Mouse (Mus musculus) hematopoietic stem cell, adult 5-6 weeks (primary cell): ENCODE results near the gene Poc1b. TPM values are rescaled to one million over a fixed set of nuclear protein-coding genes. Genes with fewer than 3 reads are reported as not detected.

Experiments
- ATAC-seq, 2 experiments: fragments of 125-278 bp in 1 of 2; replicated peaks in 1 of 2; 2 replicates each; pipeline ENCODE4 v1.8.0; 2016 to 2017; ENCODE audit warnings: inconsistent platforms in 2 of 2, mild to moderate bottlenecking in 2 of 2, moderate number of reproducible peaks in 2 of 2, low read depth in 1 of 2, moderate TSS enrichment in 1 of 2; ENCODE audit not compliant: low FRiP score in 2 of 2, poor library complexity in 2 of 2, severe bottlenecking in 2 of 2, insufficient read depth in 1 of 2, low TSS enrichment in 1 of 2
- total RNA-seq: library from RNA; stranded (forward); fragments of 172-1452, 232-1000 nt; gene quantifications from 2 replicates; pipeline ENCODE4 v1.2.3, GENCODE M21; 2017

Gene Poc1b
- total RNA-seq, 1 experiment from 2014 or later = 10.9 TPM

GRCm38 (mm10) chr10:99107964-99108363 lies 1.1 kb downstream of the Poc1b start, which contains the start of gene Galnt4:
Galnt4 (plus strand) TSS chr10:99108159.
- peak; percentile 92 for ATAC-seq

GRCm38 (mm10) chr10:99108431-99108982 lies 1.7 kb downstream of the Poc1b start:
- ATAC-seq = no peak

- no peak for ATAC-seq
These were observed 6.7 kb downstream of the Poc1b start for GRCm38 (mm10) chr10:99113533-99113932.

- no peak for ATAC-seq
These were observed 7.5 kb downstream of the Poc1b start for GRCm38 (mm10) chr10:99114295-99114694.

- no peak for ATAC-seq
These were observed 8.8 kb downstream of the Poc1b start for GRCm38 (mm10) chr10:99115471-99116236.

GRCm38 (mm10) chr10:99116237-99116632 lies 9.4 kb downstream of the Poc1b start:
- no peak for ATAC-seq

- ATAC-seq = no peak
These were observed 10.1 kb downstream of the Poc1b start for GRCm38 (mm10) chr10:99116650-99117615.

- ATAC-seq = no peak
These were observed 11.0 kb downstream of the Poc1b start for GRCm38 (mm10) chr10:99117876-99118275.

GRCm38 (mm10) chr10:99118697-99119096 lies 11.9 kb downstream of the Poc1b start:
- ATAC-seq = no peak

GRCm38 (mm10) chr10:99119471-99119870 lies 12.6 kb downstream of the Poc1b start:
- no peak for ATAC-seq

- ATAC-seq = no peak
These were observed 19.4 kb downstream of the Poc1b start, which contains the start of gene Phxr2 for GRCm38 (mm10) chr10:99126225-99126624. Phxr2 (minus strand) TSS chr10:99126325.

- peak; percentile 70 to 73 for ATAC-seq
These were observed 20.1 kb downstream of the Poc1b start for GRCm38 (mm10) chr10:99126954-99127353.

GRCm38 (mm10) chr10:99127691-99128261 lies 20.9 kb downstream of the Poc1b start:
- peak; percentile 68 to 75 for ATAC-seq

- ATAC-seq = peak; percentile 70 to 75
These were observed 23.8 kb downstream of the Poc1b start for GRCm38 (mm10) chr10:99130611-99131010.

- ATAC-seq = no peak
These were observed 24.5 kb downstream of the Poc1b start for GRCm38 (mm10) chr10:99131298-99131697.

GRCm38 (mm10) chr10:99132189-99132588 lies 25.4 kb downstream of the Poc1b start:
- peak; percentile 4 to 17; a peak in 2 of 4 replicates for ATAC-seq

- no peak for ATAC-seq
These were observed 25.9 kb downstream of the Poc1b start for GRCm38 (mm10) chr10:99132595-99133272.
